ENCODE assay signal across 9 mouse cellular contexts in genomic region chr9:113645837-113646169, GRCm38 (mm10).
DNase-seq lines count a peak whose midpoint lies in the region; ATAC-seq and TF ChIP-seq lines count a peak whose summit lies in the region.
"Had no signal": no experiment of that assay in that cellular context is flagged by ENCODE, and none has a peak within 500 bp of the region (broad histone marks: within the 10 kb centered on the region; RNA-seq: fewer than 3 reads in every experiment).

No protein-coding gene starts in this region.

- TF ChIP-seq POLR2A in kidney, adult 2 months (IDR thresholded peaks at IDR 0.05; ENCODE audit: low read depth, low read length), result no peak

- no peaks in the 10 kb centered on the region for H3K4me1 ChIP-seq in kidney, embryonic 14.5 days (ENCODE audit: control insufficient read depth, insufficient read depth, low read length)
- no peaks in the 10 kb centered on the region for H3K4me1 ChIP-seq in kidney, adult 2 months (ENCODE audit: control insufficient read depth, insufficient read depth, low read length)
- H3K4me1 ChIP-seq in embryonic facial prominence, embryonic 14.5 days (ENCODE audit: control insufficient read depth, insufficient read depth, low read length), result no peaks in the 10 kb centered on the region
- no peaks in the 10 kb centered on the region for H3K4me1 ChIP-seq in intestine, postnatal 0 days (replicated peaks; ENCODE audit: control insufficient read depth, insufficient read depth, low read length)
- H3K4me1 ChIP-seq in neural tube, embryonic 13.5 days (replicated peaks), result peaks cover 16% of the 10 kb centered on the region; the same call in 1 of the 2 replicates

- DNase-seq in kidney, adult 2 months, result no peak
- DNase-seq in embryonic facial prominence, embryonic 14.5 days (ENCODE audit: low spot score), result no peak
- no peak for DNase-seq in spleen, adult 12 weeks (ENCODE audit: low spot score)
- no peak for DNase-seq in left cerebral cortex, postnatal 4 days

- no peaks in the 10 kb centered on the region for H3K36me3 ChIP-seq in kidney, embryonic 14.5 days (ENCODE audit: control insufficient read depth, insufficient read depth, low read length)
- no peaks in the 10 kb centered on the region for H3K36me3 ChIP-seq in kidney, adult 2 months (ENCODE audit: control insufficient read depth, insufficient read depth, low read length)
- no peaks in the 10 kb centered on the region for H3K36me3 ChIP-seq in embryonic facial prominence, embryonic 14.5 days (ENCODE audit: control insufficient read depth, insufficient read depth, low read length)
- H3K36me3 ChIP-seq in intestine, postnatal 0 days (ENCODE audit: control insufficient read depth, insufficient read depth), result no peaks in the 10 kb centered on the region
- no peaks in the 10 kb centered on the region for H3K36me3 ChIP-seq in neural tube, embryonic 13.5 days
- H3K36me3 ChIP-seq: forebrain, embryonic 10.5 days had no signal

- H3K27me3 ChIP-seq in kidney, embryonic 14.5 days (ENCODE audit: control insufficient read depth, insufficient read depth, low read length), result no peaks in the 10 kb centered on the region
- H3K27me3 ChIP-seq in kidney, adult 2 months (replicated peaks; ENCODE audit: control insufficient read depth, insufficient read depth, low read length), result no peaks in the 10 kb centered on the region
- no peaks in the 10 kb centered on the region for H3K27me3 ChIP-seq in embryonic facial prominence, embryonic 14.5 days (replicated peaks; ENCODE audit: control insufficient read depth, insufficient read depth, low read length)
- H3K27me3 ChIP-seq in intestine, postnatal 0 days (replicated peaks; ENCODE audit: control insufficient read depth, insufficient read depth, low read length), result no peaks in the 10 kb centered on the region
- no peaks in the 10 kb centered on the region for H3K27me3 ChIP-seq in neural tube, embryonic 13.5 days

- 33% methylated on average over 5 of the region's 5 CpGs for WGBS in kidney, embryonic 14.5 days
- 32% methylated on average over 5 of the region's 5 CpGs for WGBS in kidney, adult 2 months
- 45% methylated on average over 3 of the region's 5 CpGs for WGBS in embryonic facial prominence, embryonic 14.5 days
- WGBS in intestine, postnatal 0 days, result 35% methylated on average over 5 of the region's 5 CpGs
- whole genome bisulfite sequencing in neural tube, embryonic 13.5 days, result 54% methylated on average over 5 of the region's 5 CpGs

- H3K9me3 ChIP-seq in kidney, embryonic 14.5 days (ENCODE audit: control insufficient read depth, low read length), result no peaks in the 10 kb centered on the region
- H3K9me3 ChIP-seq in embryonic facial prominence, embryonic 14.5 days (ENCODE audit: control insufficient read depth, low read length), result no peaks in the 10 kb centered on the region
- H3K9me3 ChIP-seq in intestine, postnatal 0 days (ENCODE audit: control insufficient read depth), result no peaks in the 10 kb centered on the region
- H3K9me3 ChIP-seq in neural tube, embryonic 13.5 days, result no peaks in the 10 kb centered on the region

- H3K9ac ChIP-seq in kidney, embryonic 14.5 days (ENCODE audit: low read depth, low read length), result no peak overlapping the region
- H3K9ac ChIP-seq in embryonic facial prominence, embryonic 14.5 days (ENCODE audit: low read depth, low read length), result no peak overlapping the region
- no peak overlapping the region for H3K9ac ChIP-seq in intestine, postnatal 0 days (ENCODE audit: low read depth, low read length)
- H3K9ac ChIP-seq in neural tube, embryonic 13.5 days, result no peak overlapping the region

- no peak overlapping the region for H3K4me2 ChIP-seq in kidney, embryonic 14.5 days (replicated peaks; ENCODE audit: low read depth, low read length)
- H3K4me2 ChIP-seq in embryonic facial prominence, embryonic 14.5 days (ENCODE audit: low read depth, low read length), result no peak overlapping the region
- no peak overlapping the region for H3K4me2 ChIP-seq in intestine, postnatal 0 days (replicated peaks; ENCODE audit: low read depth)
- no peak overlapping the region for H3K4me2 ChIP-seq in neural tube, embryonic 13.5 days

- 0 out of 2 replicates have a peak, but pooled peaks have one; percentile 18 for ATAC-seq in kidney, embryonic 14.5 days (ENCODE audit: low FRiP score, low TSS enrichment)
- peak; percentile 45; the same call in 1 of the 2 replicates for ATAC-seq in embryonic facial prominence, embryonic 14.5 days (ENCODE audit: low read depth)
- ATAC-seq in intestine, postnatal 0 days, result 0 out of 2 replicates have a peak, but pooled peaks have one; percentile 37
- ATAC-seq in neural tube, embryonic 13.5 days (ENCODE audit: low read depth), result peak; percentile 32; the same call in 1 of the 2 replicates

- TF ChIP-seq CTCF in kidney, adult 2 months (conservative IDR thresholded peaks at IDR 0.05; ENCODE audit: insufficient read depth, insufficient read length, low read depth, low read length), result no peak
- no peak for TF ChIP-seq CTCF in intestine, postnatal 0 days (IDR thresholded peaks at IDR 0.05; ENCODE audit: low read depth)

- H3K4me3 ChIP-seq in kidney, embryonic 14.5 days (ENCODE audit: low read length), result no peak overlapping the region
- no peak overlapping the region for H3K4me3 ChIP-seq in kidney, adult 2 months (ENCODE audit: insufficient read depth, low read depth, low read length)
- no peak overlapping the region for H3K4me3 ChIP-seq in embryonic facial prominence, embryonic 14.5 days (ENCODE audit: low read depth, low read length)
- no peak overlapping the region for H3K4me3 ChIP-seq in intestine, postnatal 0 days (ENCODE audit: low read depth, low read length)
- H3K4me3 ChIP-seq in neural tube, embryonic 13.5 days, result no peak overlapping the region
- H3K4me3 ChIP-seq: forebrain, embryonic 10.5 days had no signal

- no peak overlapping the region for H3K27ac ChIP-seq in kidney, embryonic 14.5 days (ENCODE audit: low read depth, low read length)
- no peak overlapping the region for H3K27ac ChIP-seq in kidney, adult 2 months (ENCODE audit: insufficient read depth, low read depth, low read length)
- H3K27ac ChIP-seq in embryonic facial prominence, embryonic 14.5 days (replicated peaks; ENCODE audit: low read depth, low read length), result no peak overlapping the region
- H3K27ac ChIP-seq in intestine, postnatal 0 days (ENCODE audit: low read depth, low read length), result no peak overlapping the region
- H3K27ac ChIP-seq in neural tube, embryonic 13.5 days (replicated peaks), result no peak overlapping the region
- H3K27ac ChIP-seq: forebrain, embryonic 10.5 days; kidney, postnatal 0 days had no signal

- intact Hi-C loops in left cerebral cortex, postnatal 4 days (cut with DNase I), result loop anchor here (10.0 kb wide), 3 partner anchors 621 to 1731 kb away; no protein-coding TSS in a partner anchor
